Mouse (Mus musculus) small intestine, adult 2 months (tissue): ENCODE data around the gene Atp5b. TPM values are rescaled to one million over a fixed set of nuclear protein-coding genes. Genes with fewer than 3 reads are reported as not detected.

Source experiments
- H3K27ac ChIP-seq: fragments of 200-500 bp; 2 replicates; pipeline ENCODE4 v1.5.1; 2012; ENCODE audit warnings: low read depth, low read length, control low read depth, inconsistent platforms; ENCODE audit not compliant: insufficient read depth
- H3K27me3 ChIP-seq: fragments of 200-500 bp; 2 replicates; pipeline ENCODE4 v1.6.1; 2012; ENCODE audit warnings: mild to moderate bottlenecking, moderate library complexity, low read length, inconsistent platforms; ENCODE audit not compliant: control insufficient read depth, insufficient read depth
- H3K36me3 ChIP-seq: fragments of 200-500 bp; 2 replicates; pipeline ENCODE4 v1.6.1; 2012; ENCODE audit warnings: mild to moderate bottlenecking, low read length, control low read depth, inconsistent platforms; ENCODE audit not compliant: control insufficient read depth, insufficient read depth
- H3K4me1 ChIP-seq: fragments of 200-500 bp; 2 replicates; pipeline ENCODE4 v1.6.1; 2012; ENCODE audit warnings: low read length, inconsistent platforms, mixed read lengths; ENCODE audit not compliant: control insufficient read depth, insufficient read depth, insufficient read length
- H3K4me3 ChIP-seq: fragments of 200-500 bp; 2 replicates; pipeline ENCODE4 v1.5.1; 2012; ENCODE audit warnings: low read depth, mild to moderate bottlenecking, control low read depth, inconsistent platforms, low read length, moderate library complexity
- CTCF ChIP-seq: fragments of 200-500 bp; IDR thresholded peaks from 2 replicates; pipeline ENCODE4 v1.5.1; 2012; ENCODE audit warnings: low read depth, mild to moderate bottlenecking, control low read depth, inconsistent platforms, low read length, moderate library complexity, mixed read lengths; ENCODE audit not compliant: insufficient replicate concordance, insufficient read length; ENCODE audit errors: extremely low read depth
- POLR2A ChIP-seq: fragments of 200-500 bp; IDR thresholded peaks from 2 replicates; pipeline ENCODE4 v1.6.1; 2012; ENCODE audit warnings: low read depth, mild to moderate bottlenecking, control low read depth, inconsistent platforms, low read length, moderate library complexity
- WGBS: fragments of 180-500 bp; shearing (Covaris S2); methylation state at CpG from one replicate; pipeline ENCODE4 v1.1.7; 2018; 5-methylcytosine and 5-hydroxymethylcytosine counted together
- polyA plus RNA-seq: library from polyadenylated mRNA; depleted of rRNA; stranded (reverse); fragments of >200 nt; gene quantifications from 2 replicates; pipeline ENCODE4 v1.2.3, GENCODE M21; 2012; rRNA removed

Gene Atp5b
- polyA plus RNA-seq, 1 experiment = 5,521 TPM

DNA sequence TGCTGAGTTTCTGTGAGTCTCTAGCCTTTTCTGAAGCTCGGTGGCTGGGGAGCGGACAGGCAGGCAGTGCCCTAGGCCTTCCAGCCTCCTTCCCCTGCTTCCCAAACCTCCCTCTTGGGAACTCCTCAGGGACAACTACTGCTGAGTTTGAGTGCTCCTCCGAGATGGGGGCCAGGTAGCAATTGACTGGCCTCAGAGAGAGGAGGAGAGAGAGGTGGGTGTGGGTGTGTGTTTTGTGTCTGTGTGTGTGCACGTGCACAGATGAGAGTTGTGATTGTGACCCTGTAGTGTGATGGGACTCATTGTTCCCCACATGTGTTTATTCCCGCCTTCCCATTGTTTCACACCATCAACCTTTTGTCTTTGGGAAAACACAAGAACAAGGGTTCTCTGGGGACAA lies 44.4 kb downstream of the Atp5b start:
- H3K36me3 ChIP-seq = peaks cover 66% of the 10 kb centered on the region
- no peak overlapping the region for H3K4me3 ChIP-seq
- H3K27ac ChIP-seq = no peak overlapping the region
- peaks cover 4% of the 10 kb centered on the region; the same call in 1 of the 2 replicates for H3K4me1 ChIP-seq
- no peak for TF ChIP-seq CTCF
- TF ChIP-seq POLR2A = no peak
- no peaks in the 10 kb centered on the region for H3K27me3 ChIP-seq
- WGBS = 77% methylated on average over 5 of the region's 5 CpGs

DNA sequence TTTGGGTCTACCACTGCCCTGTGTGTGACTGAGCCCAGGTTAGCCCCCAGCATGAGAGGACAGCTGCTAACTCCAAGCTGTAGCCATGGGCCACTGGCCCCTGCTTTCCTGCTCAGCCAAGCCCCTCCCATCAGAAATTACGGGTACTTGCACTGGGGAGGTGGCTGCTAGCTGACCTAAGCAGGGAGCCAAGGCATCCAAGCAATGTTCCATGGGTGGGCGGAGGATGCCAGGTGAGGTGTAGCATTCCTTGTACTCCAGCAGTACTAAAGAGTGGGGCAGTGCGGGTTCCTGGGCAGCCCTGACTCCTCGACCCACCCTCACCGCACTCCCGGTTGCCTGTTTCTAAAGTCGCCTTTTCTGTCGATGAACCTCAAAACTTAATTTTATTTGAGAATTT lies 45.1 kb downstream of the Atp5b start:
- WGBS = 77% methylated on average over 8 of the region's 8 CpGs
- peaks cover 4% of the 10 kb centered on the region for H3K4me1 ChIP-seq
- H3K27me3 ChIP-seq = no peaks in the 10 kb centered on the region
- peaks cover 61% of the 10 kb centered on the region for H3K36me3 ChIP-seq
- no peak overlapping the region for H3K27ac ChIP-seq
- TF ChIP-seq CTCF (no peak), POLR2A (no peak)
- no peak overlapping the region for H3K4me3 ChIP-seq

GRCm38 (mm10) chr10:128131297-128131696 lies 48.2 kb downstream of the Atp5b start:
- Histone ChIP-seq H3K36me3 (peaks cover 33% of the 10 kb centered on the region), H3K27me3 (no peaks in the 10 kb centered on the region), H3K27ac (no peak overlapping the region), H3K4me3 (no peak overlapping the region), H3K4me1 (peaks cover 4% of the 10 kb centered on the region)
- no peak for TF ChIP-seq CTCF
- WGBS = 74% methylated on average over 3 of the region's 3 CpGs

- Histone ChIP-seq H3K27me3 (no peaks in the 10 kb centered on the region), H3K36me3 (peaks cover 28% of the 10 kb centered on the region), H3K4me3 (no peak overlapping the region), H3K4me1 (peaks cover 4% of the 10 kb centered on the region), H3K27ac (no peak overlapping the region)
- TF ChIP-seq POLR2A (no peak), CTCF (no peak)
Measured at GRCm38 (mm10) chr10:128131812-128132211, 48.7 kb downstream of the Atp5b start.

GRCm38 (mm10) chr10:128133650-128134332 lies 50.7 kb downstream of the Atp5b start:
- Histone ChIP-seq H3K4me3 (no peak overlapping the region), H3K27me3 (no peaks in the 10 kb centered on the region), H3K27ac (no peak overlapping the region), H3K4me1 (peaks cover 4% of the 10 kb centered on the region), H3K36me3 (peaks cover 24% of the 10 kb centered on the region)
- WGBS = 77% methylated on average over 13 of the region's 13 CpGs
- TF ChIP-seq CTCF (no peak), POLR2A (no peak)

GRCm38 (mm10) chr10:128135374-128135773 lies 52.3 kb downstream of the Atp5b start:
- H3K27ac ChIP-seq = no peak overlapping the region
- peaks cover 16% of the 10 kb centered on the region for H3K36me3 ChIP-seq
- WGBS = 85% methylated on average over 6 of the region's 6 CpGs
- H3K27me3 ChIP-seq = no peaks in the 10 kb centered on the region
- TF ChIP-seq CTCF (no peak), POLR2A (no peak)
- peaks cover 4% of the 10 kb centered on the region for H3K4me1 ChIP-seq
- no peak overlapping the region for H3K4me3 ChIP-seq

Other genes starting within 250 kb of the Atp5b start
- gene Rdh19, start 233.3 kb upstream of the Atp5b start, polyA plus RNA-seq = not detected in 2 replicates
- gene Rdh16f2, start 216.8 kb upstream of the Atp5b start, polyA plus RNA-seq = 2.1 and 3.6 TPM in 2 replicates
- 30.9 and 73.0 TPM in 2 replicates for gene Rdh7, start 194.5 kb upstream of the Atp5b start, polyA plus RNA-seq
- gene Sdr9c7, start 184.8 kb upstream of the Atp5b start, polyA plus RNA-seq = 0.70 TPM in 1 of 2 replicates, not detected in the other
- gene Hsd17b6, start 75.7 kb upstream of the Atp5b start, polyA plus RNA-seq = 25.6 and 46.2 TPM in 2 replicates
- gene Prim1, start 68.1 kb upstream of the Atp5b start, polyA plus RNA-seq = 0.89 and 1.5 TPM in 2 replicates
- gene Naca, start 47.7 kb upstream of the Atp5b start, polyA plus RNA-seq = 134 and 160 TPM in 2 replicates
- gene Ptges3, start 24.3 kb upstream of the Atp5b start, polyA plus RNA-seq = 27.7 and 38.1 TPM in 2 replicates
- 14.1 and 30.8 TPM in 2 replicates for gene Baz2a, start 8.3 kb downstream of the Atp5b start, polyA plus RNA-seq
- 20.8 and 34.9 TPM in 2 replicates for gene Rbms2, start 97.0 kb downstream of the Atp5b start, polyA plus RNA-seq
- gene Gls2, start 111.2 kb downstream of the Atp5b start, polyA plus RNA-seq = 7.5 and 28.7 TPM in 2 replicates
- 9.4 and 10.5 TPM in 2 replicates for gene Spryd4, start 128.5 kb downstream of the Atp5b start, polyA plus RNA-seq
- gene Mip, start 142.6 kb downstream of the Atp5b start, polyA plus RNA-seq = not detected in 2 replicates
- gene Timeless, start 148.8 kb downstream of the Atp5b start, polyA plus RNA-seq = 1.5 and 2.0 TPM in 2 replicates
- gene Apon, start 170.8 kb downstream of the Atp5b start, polyA plus RNA-seq = 0.05 TPM in 1 of 2 replicates, not detected in the other
- 0.08 TPM in 1 of 2 replicates, not detected in the other for gene Apof, start 185.4 kb downstream of the Atp5b start, polyA plus RNA-seq
- 15.3 and 46.8 TPM in 2 replicates for gene Stat2, start 187.3 kb downstream of the Atp5b start, polyA plus RNA-seq
- gene Il23a, start 215.5 kb downstream of the Atp5b start, polyA plus RNA-seq = not detected in 2 replicates
- gene Pan2, start 220.1 kb downstream of the Atp5b start, polyA plus RNA-seq = 10.3 and 17.7 TPM in 2 replicates
- gene Cnpy2, start 239.2 kb downstream of the Atp5b start, polyA plus RNA-seq = 31.8 and 46.6 TPM in 2 replicates